Mouse (Mus musculus) layer of hippocampus, adult 18-20 months (tissue): ENCODE data around the gene Micu1. TPM values are rescaled to one million over a fixed set of nuclear protein-coding genes. Genes with fewer than 3 reads are reported as not detected.

Source experiments
- DNase-seq, 2 experiments: peaks; one replicate each; pipeline ENCODE4 v3.0.0; 2022; ENCODE audit warnings: low spot score in 2 of 2
- total RNA-seq, 2 experiments: library from RNA; stranded (reverse); gene quantifications; 2 replicates each; pipeline ENCODE4 v1.2.3; 2021

The Micu1 gene
- total RNA-seq, 2 experiments from 2014 or later: 97.8 to 101 TPM

- DNase-seq: no peak
These were observed 17.7 kb downstream of the Micu1 start for GRCm38 (mm10) chr10:59720017-59720416.

- DNase-seq: no peak
These were observed 19.3 kb downstream of the Micu1 start for GRCm38 (mm10) chr10:59721555-59721954.

- no peak for DNase-seq
These were observed 22.4 kb downstream of the Micu1 start for GRCm38 (mm10) chr10:59724634-59725033.

- no peak for DNase-seq
These were observed 25.0 kb downstream of the Micu1 start for GRCm38 (mm10) chr10:59727251-59727650.

GRCm38 (mm10) chr10:59729261-59729660 is 27.0 kb downstream of the Micu1 start:
- no peak for DNase-seq

GRCm38 (mm10) chr10:59729842-59730241 is 27.6 kb downstream of the Micu1 start:
- DNase-seq: peak in 1 of 2 experiments; percentile 56

- no peak for DNase-seq
These were observed 33.8 kb downstream of the Micu1 start for GRCm38 (mm10) chr10:59736027-59736598.

- no peak for DNase-seq
These were observed 39.2 kb downstream of the Micu1 start for GRCm38 (mm10) chr10:59741448-59741847.

GRCm38 (mm10) chr10:59743397-59743796 is 41.1 kb downstream of the Micu1 start:
- DNase-seq: no peak

GRCm38 (mm10) chr10:59743969-59744368 is 41.7 kb downstream of the Micu1 start:
- no peak for DNase-seq

GRCm38 (mm10) chr10:59747334-59747733 is 45.1 kb downstream of the Micu1 start:
- DNase-seq: no peak

GRCm38 (mm10) chr10:59748699-59749200 is 46.5 kb downstream of the Micu1 start:
- no peak for DNase-seq

GRCm38 (mm10) chr10:59753538-59754069 is 51.3 kb downstream of the Micu1 start:
- DNase-seq: no peak

GRCm38 (mm10) chr10:59754104-59754503 is 51.8 kb downstream of the Micu1 start:
- no peak for DNase-seq

GRCm38 (mm10) chr10:59754901-59755300 is 52.6 kb downstream of the Micu1 start:
- DNase-seq: no peak

GRCm38 (mm10) chr10:59755681-59756080 is 53.4 kb downstream of the Micu1 start:
- DNase-seq: no peak

GRCm38 (mm10) chr10:59756090-59756489 is 53.8 kb downstream of the Micu1 start:
- DNase-seq: no peak

- DNase-seq: no peak
These were observed 54.3 kb downstream of the Micu1 start for GRCm38 (mm10) chr10:59756570-59756969.

GRCm38 (mm10) chr10:59764781-59765180 is 62.5 kb downstream of the Micu1 start:
- DNase-seq: no peak

- no peak for DNase-seq
These were observed 66.2 kb downstream of the Micu1 start for GRCm38 (mm10) chr10:59768369-59769079.

GRCm38 (mm10) chr10:59771375-59772048 is 69.2 kb downstream of the Micu1 start:
- no peak for DNase-seq

- DNase-seq: no peak
These were observed 69.7 kb downstream of the Micu1 start for GRCm38 (mm10) chr10:59772049-59772397.
